Mouse (Mus musculus): ENCODE data around the gene Gm45062.

DNA sequence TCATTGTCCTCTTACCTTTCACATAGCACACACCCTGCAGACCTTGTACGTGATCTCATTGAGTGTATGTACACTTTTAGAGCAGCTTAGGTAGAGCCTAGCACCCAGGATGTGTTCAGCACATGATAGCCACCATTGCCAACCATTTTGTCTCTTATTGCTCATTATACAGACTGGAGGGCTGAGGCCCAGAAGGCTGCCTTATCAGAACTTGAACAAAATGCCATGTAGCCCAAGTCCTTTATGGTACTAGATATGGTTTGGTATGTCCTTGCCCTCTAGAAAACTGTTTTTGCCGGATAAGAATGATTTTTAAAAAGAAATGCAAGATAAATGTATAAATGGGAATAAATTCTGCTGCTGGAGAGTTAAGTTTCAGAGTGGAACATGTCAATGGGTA, 163.9 kb downstream of the Gm45062 start:
- no peak for TF ChIP-seq CTCF (IDR thresholded peaks at IDR 0.05; ENCODE audit: extremely low read depth, insufficient read depth, insufficient read length, insufficient replicate concordance)
- no peak for TF ChIP-seq POLR2A (IDR thresholded peaks at IDR 0.05; ENCODE audit: low read depth, low read length)

Measured in spleen, adult 2 months (tissue).